Mouse (Mus musculus) Patski (cell line): ENCODE measurements around the gene Ptpru. TPM values are rescaled to one million over a fixed set of nuclear protein-coding genes. Genes with fewer than 3 reads are reported as not detected.

Experiments used
- ATAC-seq: fragments of 100-300 bp; one replicate; pipeline ENCODE4 v1.8.0; 2021
- CTCF ChIA-PET: fragments of 350-600 bp; sonication (Branson Sonifier 250); formaldehyde crosslinking; loops from one replicate; lab custom pipeline; 2022; ENCODE audit warnings: inconsistent platforms; lab: Charles Lee
- POLR2A ChIA-PET: fragments of 350-600 bp; sonication (Branson Sonifier 250); formaldehyde crosslinking; loops from one replicate; lab custom pipeline; 2022; ENCODE audit warnings: antibody characterized with exemption, inconsistent platforms; lab: Charles Lee
- DNase-seq: peaks from one replicate; pipeline ENCODE4 v3.0.0-alpha.2; 2011; ENCODE audit warnings: low read depth, low spot score
- H3K27me3 ChIP-seq: fragments of 371-371 bp; one replicate; pipeline ENCODE4 v1.5.1; 2021
- CTCF ChIP-seq: fragments of 100-300 bp; IDR thresholded peaks from one replicate; pipeline ENCODE4 v1.5.1; 2021
- in situ Hi-C: fragments of 300-500 bp; cut with MboI; formaldehyde crosslinking; loops from 3 replicates; pipeline ENCODE4 v1.11.1; 2018; ENCODE audit warnings: low pct_unique_long_range_greater_than_20kb, mixed read lengths
- polyA plus RNA-seq: library from polyadenylated mRNA; unstranded; gene quantifications from one replicate; pipeline ENCODE4 v1.2.3, GENCODE M21; 2021

Ptpru gene
- polyA plus RNA-seq, 1 experiment from 2014 or later: 0.63 TPM

DNA sequence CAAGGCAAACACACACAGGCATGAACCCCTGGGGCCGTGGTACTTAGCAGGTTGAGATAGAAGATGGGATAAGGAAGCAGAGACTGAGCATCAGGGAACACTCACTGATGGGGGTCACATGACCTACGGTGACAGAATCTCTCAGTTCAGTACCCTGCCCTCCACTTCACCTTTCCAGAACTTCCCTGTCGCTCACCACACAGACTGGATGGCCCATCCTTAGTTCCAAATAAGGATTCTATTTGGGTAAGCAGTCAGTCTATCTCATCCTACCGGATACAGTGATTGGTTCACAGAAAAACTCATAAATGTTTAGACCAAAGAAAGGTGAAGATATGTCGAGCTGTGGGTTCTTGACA is 93.4 kb downstream of the Ptpru start:
- ATAC-seq (no peak), DNase-seq (no peak)
- H3K27me3 ChIP-seq: peaks cover 9% of the 10 kb centered on the region
- in situ Hi-C loops: no loop called here
- ChIA-PET POLR2A (no interaction called here), CTCF (no interaction called here)
- no peak for TF ChIP-seq CTCF

DNA sequence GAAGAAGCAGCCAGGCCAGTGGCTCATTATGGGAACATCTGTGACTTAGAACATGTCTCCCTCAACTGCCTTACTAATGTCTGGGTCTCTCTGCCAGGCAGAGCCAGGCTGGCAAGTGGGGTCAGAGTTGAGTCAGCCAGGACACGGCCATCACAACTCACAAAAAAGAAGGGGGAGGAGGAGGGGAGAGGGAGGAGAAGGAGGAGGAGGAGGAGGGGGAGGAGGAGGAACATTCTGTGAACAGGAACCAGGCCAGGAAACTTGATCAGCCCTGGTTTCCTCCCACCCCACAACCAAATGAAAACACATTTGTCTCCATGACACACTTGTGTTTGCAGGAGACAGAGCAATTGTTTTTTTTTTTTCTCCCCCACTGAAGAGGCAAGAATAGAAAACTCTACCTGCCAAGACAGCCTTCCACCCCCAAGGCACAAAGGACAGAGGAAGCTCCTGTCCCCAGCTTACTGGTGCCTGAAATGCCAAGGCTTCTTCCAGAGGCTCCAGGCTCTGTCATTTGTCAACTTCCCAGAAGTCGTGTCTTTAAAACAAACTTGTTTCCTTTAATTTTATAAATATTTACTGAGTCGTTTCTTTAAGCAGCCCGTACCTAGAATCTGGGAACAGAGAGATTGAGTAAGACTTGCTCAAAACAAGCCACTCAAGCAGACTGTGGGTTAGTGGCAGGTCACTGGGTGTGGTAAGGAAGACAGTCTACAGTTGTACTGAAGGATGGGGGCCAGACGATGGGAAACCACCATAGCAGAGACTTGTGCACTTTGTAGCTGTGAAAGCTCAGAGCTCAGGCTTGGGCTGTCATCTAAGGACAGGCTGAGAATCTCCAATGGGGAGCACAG is 94.0 kb downstream of the Ptpru start:
- no peak for ATAC-seq
- no peak for DNase-seq
- H3K27me3 ChIP-seq: peaks cover 9% of the 10 kb centered on the region
- CTCF ChIA-PET: no interaction called here
- TF ChIP-seq CTCF: no peak
- in situ Hi-C loops: no loop called here
- POLR2A ChIA-PET: no interaction called here

DNA sequence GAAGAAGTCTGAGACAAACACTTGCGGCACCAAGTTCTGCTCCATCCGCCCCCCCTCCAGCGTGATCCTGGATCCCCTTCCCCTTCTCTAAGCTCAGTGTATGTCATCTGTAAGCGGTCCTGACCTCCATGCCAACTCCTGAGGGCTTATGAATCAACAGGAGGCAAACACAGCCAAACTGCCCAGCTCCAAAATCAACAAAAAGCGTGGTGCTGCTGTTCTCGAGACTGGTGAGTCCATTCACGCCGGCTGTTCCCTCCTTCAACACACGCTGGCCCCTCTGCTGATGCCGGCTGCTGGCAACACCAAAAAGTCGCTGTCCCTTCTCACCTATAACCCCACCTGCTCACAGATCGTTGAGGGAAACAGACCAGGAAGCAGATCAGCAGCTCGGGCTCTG is 95.1 kb downstream of the Ptpru start:
- ChIA-PET CTCF (no interaction called here), POLR2A (no interaction called here)
- no peak for TF ChIP-seq CTCF
- ATAC-seq: no peak
- in situ Hi-C loops: no loop called here
- no peak for DNase-seq
- H3K27me3 ChIP-seq: peaks cover 9% of the 10 kb centered on the region

DNA sequence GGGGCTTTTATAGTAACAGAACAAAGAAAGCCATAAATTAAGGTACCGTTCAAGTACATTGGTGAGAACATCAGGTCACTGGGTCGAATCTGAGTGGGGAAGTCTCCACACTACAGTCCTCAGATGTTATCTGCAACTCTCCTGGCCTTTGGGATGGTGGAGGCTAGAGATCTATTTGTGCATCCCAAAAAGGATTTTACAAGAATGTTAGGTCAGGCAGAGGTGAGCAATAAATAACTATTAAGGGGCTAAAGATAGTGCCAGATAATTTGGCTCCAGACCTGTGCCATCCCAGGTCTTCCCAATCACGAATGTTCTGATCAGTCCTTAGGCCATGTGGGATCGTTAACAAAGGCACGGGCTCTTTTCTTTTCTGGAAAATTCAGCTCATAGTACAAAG is 97.5 kb downstream of the Ptpru start:
- H3K27me3 ChIP-seq: peaks cover 13% of the 10 kb centered on the region
- TF ChIP-seq CTCF: no peak
- ChIA-PET POLR2A (no interaction called here), CTCF (no interaction called here)
- ATAC-seq (no peak), DNase-seq (no peak)
- in situ Hi-C loops: no loop called here

DNA sequence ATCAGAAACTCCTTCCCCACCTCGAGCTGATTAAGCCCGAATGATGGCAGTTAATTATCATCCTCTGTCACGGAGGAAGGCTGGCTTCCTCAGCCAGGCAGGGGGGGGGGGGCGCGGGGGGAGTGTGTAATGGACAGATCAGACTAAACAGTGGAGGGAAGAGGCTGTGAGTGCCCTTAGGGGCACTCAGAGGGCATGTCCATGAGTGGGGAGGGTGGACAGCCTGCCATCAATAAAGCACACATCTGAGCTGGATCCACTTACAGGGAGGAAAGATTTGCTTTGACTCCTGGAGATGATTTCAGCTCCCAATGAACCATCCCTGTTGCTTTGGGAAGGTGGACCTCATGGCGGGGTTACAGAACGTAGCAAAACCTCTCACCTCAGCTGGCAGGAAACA is 109.5 kb downstream of the Ptpru start:
- TF ChIP-seq CTCF: no peak
- H3K27me3 ChIP-seq: peaks cover 4% of the 10 kb centered on the region
- CTCF ChIA-PET: no interaction called here
- in situ Hi-C loops: no loop called here
- DNase-seq (no peak), ATAC-seq (no peak)
- POLR2A ChIA-PET: no interaction called here

DNA sequence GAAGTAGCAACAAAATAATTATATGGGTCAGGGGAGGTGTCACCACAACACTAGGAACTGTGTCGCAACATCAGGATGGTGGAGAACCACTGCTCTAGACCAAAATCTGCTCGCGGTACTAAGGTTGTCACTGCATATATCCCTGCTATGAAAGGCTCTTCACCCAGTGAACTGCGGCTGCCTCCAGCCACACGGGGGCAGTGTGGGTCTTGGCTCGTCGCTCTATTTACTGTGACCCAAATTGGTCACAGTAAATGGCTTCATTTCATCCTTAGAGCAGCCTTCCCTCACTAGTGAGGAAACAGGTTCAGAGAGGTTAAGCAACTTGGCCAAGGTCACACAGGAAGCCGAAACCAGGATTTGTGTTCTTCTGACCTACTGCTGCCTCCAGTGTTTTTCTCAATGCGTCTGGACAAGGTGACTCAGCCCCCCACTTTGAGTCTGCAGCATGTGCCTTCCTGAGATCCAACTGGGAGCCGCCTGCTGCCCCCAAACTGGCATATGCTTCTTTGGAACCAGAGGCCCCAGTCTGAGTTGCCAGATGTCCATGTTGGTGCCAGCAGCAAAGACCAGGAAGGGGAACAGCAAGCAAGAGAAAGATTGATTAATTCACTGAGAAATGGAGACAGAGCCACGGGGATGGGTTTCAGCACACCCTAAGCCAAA is 114.5 kb downstream of the Ptpru start:
- POLR2A ChIA-PET: no interaction called here
- CTCF ChIA-PET: no interaction called here
- ATAC-seq (no peak), DNase-seq (no peak)
- in situ Hi-C loops: loop anchor here (5.0 kb wide), 1 partner anchor 114 kb away; the partner anchor contains the start of gene Ptpru
- TF ChIP-seq CTCF: peak; percentile 61
- H3K27me3 ChIP-seq: peaks cover 18% of the 10 kb centered on the region

DNA sequence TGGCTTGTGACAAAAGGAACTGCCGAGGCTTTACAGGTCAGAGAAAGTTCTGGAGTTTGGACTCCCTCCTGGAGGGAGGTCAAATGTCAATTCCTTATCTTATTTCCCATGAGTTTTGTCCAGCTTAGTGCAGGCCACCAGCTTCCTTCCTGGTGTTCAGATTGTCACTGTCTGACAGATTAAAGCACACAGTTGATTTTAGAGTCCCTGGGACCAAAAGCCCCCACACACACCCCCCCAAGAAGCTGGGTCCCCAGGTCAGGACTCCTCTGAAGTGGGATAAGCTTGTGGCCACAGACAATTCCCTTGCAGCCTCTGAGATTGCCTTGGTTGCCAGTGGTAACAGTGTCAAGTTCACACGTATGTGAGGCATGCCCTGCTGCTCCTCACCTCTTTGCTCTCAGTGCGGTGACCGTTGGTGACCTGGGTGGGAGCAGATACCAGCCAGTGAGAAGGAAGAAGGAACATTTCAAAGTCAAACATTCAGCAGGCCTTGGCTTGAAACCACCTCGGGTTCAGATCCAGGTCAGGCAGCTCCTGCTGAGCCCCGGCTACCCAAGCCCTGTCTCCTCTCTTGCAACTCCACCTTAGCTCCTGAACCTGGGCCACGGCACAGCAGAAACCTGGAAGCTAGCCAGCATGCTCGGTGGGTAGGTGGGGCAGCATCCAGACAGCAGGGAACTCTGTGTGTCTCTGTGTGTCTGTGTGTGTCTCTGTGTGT is 115.8 kb downstream of the Ptpru start:
- CTCF ChIA-PET: no interaction called here
- TF ChIP-seq CTCF: no peak
- POLR2A ChIA-PET: no interaction called here
- peaks cover 18% of the 10 kb centered on the region for H3K27me3 ChIP-seq
- in situ Hi-C loops: loop anchor here (5.0 kb wide), 1 partner anchor 115 kb away; the partner anchor contains the start of gene Ptpru
- ATAC-seq (no peak), DNase-seq (no peak)

DNA sequence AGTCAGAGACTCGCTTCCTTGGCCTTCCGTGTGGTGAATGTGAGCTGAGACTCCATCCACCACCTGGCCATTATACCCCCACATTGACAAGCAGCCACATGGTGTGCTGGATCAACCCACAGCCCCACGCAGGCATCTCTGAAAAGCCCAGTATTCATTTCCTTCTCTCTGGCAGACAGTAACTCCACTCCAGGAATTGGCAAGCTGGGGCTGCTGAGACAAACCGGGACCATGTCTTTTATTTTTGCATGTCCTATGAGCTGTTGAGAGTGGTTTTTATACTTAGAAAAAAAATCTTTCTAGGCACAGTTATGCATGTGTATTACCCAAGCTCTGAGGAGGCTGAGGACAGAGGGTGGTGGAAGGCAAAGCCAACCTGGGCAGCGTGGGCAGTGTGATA is 118.9 kb downstream of the Ptpru start:
- no peak for TF ChIP-seq CTCF
- DNase-seq: no peak
- POLR2A ChIA-PET: no interaction called here
- CTCF ChIA-PET: no interaction called here
- ATAC-seq: no peak
- in situ Hi-C loops: no loop called here
- H3K27me3 ChIP-seq: peaks cover 17% of the 10 kb centered on the region

Other genes starting within 250 kb of the Ptpru start
- 17.0 TPM for gene Mecr, start 5.2 kb upstream of the Ptpru start, polyA plus RNA-seq
- 49.5 TPM for gene Srsf4, start 35.3 kb upstream of the Ptpru start, polyA plus RNA-seq
- gene Tmem200b, start 83.5 kb upstream of the Ptpru start, polyA plus RNA-seq: not detected
- 0.21 TPM for gene Gm10300, start 236.4 kb upstream of the Ptpru start, polyA plus RNA-seq
- gene Epb41, start 237.0 kb upstream of the Ptpru start, polyA plus RNA-seq: 53.5 TPM